Mouse (Mus musculus) brain, embryonic 14.5 days (tissue): Measurements from ENCODE around the gene Tspan5. TPM values are rescaled to one million over a fixed set of nuclear protein-coding genes. Genes with fewer than 3 reads are reported as not detected.

Experiments
- DNase-seq: peaks from one replicate; pipeline ENCODE4 v3.0.0-alpha.2; 2011; ENCODE audit warnings: low read depth
- CTCF ChIP-seq: fragments of 200-500 bp; IDR thresholded peaks from 2 replicates; pipeline ENCODE4 v1.5.1; 2012; ENCODE audit warnings: inconsistent platforms, mild to moderate bottlenecking, moderate library complexity, borderline replicate concordance; ENCODE audit not compliant: insufficient read depth, insufficient read length; ENCODE audit errors: extremely low read depth
- POLR2A ChIP-seq: fragments of 200-500 bp; IDR thresholded peaks from 2 replicates; pipeline ENCODE4 v1.6.1; 2012; ENCODE audit warnings: mild to moderate bottlenecking, inconsistent platforms, borderline replicate concordance; ENCODE audit not compliant: poor library complexity, insufficient read depth, insufficient read length, severe bottlenecking; ENCODE audit errors: extremely low read depth
- polyA plus RNA-seq: library from polyadenylated mRNA; depleted of rRNA; stranded (reverse); fragments of >200 nt; gene quantifications from 2 replicates; pipeline ENCODE4 v1.2.3, GENCODE M21; 2012

Tspan5 gene
- polyA plus RNA-seq, 1 experiment, result 109 TPM

DNA sequence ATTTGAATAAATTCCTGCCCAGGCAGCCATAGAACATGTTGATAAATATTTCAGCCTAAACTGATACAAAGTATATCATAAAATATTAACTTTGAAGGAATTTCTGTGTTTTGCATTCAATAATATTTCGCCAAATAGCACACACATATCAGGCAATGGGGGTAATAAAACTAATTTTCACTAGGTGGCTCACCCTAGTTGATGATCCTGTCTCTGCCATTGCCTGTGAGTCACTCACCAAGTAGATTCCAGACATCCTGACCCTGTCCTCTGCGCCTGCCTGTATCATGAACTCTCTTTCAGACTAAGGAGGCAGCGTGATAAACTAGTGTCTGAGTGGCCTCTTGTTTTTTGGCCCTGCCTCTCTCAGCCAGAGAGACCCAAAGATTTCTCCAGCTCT, 105.8 kb downstream of the Tspan5 start:
- TF ChIP-seq POLR2A, result no peak
- no peak for TF ChIP-seq CTCF
- no peak for DNase-seq

DNA sequence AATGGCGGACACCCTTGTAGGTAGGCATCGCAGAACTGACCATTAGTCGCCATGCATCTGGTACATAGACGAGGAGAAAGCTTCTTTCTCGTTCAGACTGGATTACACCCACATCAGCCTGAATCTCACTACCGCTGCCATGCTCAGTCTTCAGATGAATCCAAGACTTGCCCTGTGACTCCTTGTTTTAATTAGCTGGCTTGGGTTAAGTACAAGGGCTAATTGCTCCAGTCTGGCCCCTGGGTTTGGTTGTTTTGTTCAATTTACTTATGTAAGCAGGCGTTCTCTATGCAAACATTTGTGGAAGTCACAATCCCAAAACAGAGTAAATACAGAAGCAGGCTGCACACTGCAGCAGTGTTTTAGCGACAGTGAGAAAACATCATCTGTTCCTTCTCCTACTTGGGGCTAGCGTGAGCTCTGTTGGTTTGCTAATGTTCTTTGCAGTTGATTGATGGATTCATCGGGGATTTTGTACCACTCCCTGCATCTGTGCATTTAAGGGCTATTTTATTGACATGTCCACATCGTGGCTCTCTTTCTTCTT, 107.8 kb downstream of the Tspan5 start:
- TF ChIP-seq CTCF (no peak), POLR2A (no peak)
- peak; percentile 65 for DNase-seq

DNA sequence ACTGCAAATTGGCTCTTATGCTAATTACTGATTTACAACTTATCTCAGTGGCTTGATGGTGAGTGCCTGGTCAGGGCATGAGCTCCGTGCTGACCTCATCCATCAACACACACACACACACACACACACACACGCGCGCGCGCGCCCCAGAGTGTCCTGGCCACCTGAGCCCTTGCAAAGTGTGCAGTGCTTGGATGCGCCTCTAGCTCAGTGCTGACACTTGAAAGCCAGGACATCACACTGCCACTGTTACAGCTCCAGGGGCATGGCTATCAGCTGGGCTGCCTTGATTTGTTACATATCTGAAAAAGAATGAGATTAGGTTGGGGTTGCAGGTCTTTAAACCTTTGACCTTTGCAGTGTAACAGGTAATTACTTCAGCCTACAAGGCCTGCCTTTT, 109.9 kb downstream of the Tspan5 start:
- DNase-seq, result peak; percentile 44
- TF ChIP-seq CTCF (no peak), POLR2A (no peak)

DNA sequence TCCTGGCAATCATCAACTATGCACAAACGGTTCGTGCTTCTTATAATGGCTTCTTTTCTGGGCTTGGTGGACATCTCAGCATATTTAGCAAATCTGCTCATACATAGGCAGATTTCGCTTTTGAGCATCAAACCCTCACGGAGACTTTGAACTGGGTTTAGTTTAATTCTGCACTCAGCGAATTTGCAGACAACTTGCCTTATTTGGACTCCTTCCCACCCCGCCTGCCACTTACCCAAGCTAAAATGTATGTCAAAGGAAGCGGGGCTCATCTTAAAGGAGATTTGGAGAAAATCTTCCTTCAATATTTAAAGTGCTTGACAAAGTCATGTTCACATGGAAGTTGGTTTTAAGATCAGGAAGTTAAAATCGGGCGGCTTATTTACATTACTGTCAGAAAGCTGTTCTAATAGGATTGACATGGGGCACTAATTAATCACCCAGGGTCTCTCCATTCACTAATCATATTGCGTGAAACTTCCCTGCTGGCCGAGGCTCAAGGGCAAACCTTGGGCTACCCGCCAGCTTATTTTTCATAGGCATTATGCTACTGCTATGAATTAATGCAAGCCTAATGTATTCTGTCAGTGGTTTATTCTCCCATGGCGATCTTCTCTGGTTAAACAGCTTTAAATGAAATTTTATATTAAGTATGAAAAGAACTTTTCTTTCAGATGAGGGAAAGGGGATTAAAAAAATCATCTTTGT, 111.1 kb downstream of the Tspan5 start:
- TF ChIP-seq POLR2A (no peak), CTCF (no peak)
- peak; percentile 79 for DNase-seq

DNA sequence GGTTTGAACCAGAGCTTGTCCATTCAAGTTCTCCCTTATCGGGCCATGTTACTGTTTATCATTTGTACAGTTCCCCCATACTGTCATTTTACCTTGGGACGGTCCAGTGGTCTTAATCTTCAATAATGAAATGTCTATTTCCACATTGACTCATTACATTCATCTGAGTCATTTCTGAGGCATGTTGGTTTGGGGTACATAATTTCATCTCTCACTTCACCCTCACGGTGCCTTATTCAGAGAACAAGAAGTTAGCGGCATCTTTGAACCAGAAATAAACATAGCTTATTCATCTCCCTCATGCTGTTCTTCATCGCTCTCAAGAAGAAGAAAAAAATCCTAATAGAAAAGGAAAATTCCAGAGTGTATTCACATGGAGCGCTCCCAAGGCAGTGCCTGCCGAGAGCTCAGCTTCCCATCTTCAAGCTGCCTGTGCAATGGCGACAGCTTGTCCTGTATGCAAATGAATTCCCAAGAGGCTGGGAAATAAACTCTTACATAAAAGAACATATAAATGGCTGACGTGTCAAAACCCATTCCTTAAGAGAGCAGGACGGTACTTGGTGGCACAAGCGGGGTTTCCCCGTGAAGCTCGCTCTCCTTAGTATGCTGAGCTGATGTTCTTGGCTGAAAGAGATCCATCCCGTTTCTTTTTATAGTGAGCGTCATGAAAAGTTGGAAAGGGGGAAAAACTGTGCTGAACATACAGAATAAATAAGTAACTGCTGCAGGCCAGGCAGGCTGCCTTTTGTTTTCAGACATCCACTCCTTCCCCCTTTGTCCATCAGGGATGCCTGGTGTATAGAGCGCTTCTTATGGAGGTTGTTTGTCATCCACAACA, 112.2 kb downstream of the Tspan5 start:
- peak; percentile 89 for DNase-seq
- TF ChIP-seq POLR2A, result no peak

DNA sequence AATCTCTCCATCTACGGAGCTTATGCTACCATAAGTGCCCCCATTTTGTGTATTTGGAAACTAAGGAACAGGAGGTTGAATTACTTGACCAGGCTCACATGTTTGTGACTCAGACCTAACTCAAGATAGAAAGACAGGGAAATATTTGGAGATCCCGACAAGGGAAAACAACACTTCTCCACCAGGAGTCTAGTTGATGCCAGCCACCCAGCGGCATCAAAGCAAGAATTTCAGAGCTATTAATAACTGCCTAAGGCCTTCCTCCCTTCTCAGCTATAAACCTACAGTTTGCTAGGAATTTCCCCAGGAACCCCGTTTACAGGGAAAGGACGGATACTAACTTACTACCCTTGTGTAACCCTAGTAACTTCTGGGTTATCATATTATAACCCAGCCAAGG, 113.4 kb downstream of the Tspan5 start:
- TF ChIP-seq CTCF, result no peak
- TF ChIP-seq POLR2A, result no peak
- no peak for DNase-seq

DNA sequence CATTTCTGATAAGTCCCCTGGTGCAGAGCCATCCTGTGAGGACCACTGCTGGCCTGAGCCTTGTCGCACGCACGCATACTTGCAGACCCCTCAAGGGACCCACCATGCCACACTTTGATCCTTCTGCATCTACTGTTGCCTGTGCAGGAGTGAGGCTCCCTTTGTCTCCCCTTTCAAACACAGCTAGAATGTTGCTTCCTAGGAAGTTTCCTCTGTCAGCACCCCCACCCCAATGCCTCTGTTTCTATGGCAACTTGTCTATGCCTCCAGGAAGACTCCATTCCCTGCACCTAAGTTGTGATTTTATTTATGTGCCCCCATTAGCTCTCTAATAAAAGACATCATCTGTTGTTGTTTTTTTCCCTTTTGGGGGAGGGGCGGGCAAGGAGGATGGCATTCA, 115.0 kb downstream of the Tspan5 start:
- no peak for TF ChIP-seq CTCF
- TF ChIP-seq POLR2A, result no peak
- peak; percentile 80 for DNase-seq

DNA sequence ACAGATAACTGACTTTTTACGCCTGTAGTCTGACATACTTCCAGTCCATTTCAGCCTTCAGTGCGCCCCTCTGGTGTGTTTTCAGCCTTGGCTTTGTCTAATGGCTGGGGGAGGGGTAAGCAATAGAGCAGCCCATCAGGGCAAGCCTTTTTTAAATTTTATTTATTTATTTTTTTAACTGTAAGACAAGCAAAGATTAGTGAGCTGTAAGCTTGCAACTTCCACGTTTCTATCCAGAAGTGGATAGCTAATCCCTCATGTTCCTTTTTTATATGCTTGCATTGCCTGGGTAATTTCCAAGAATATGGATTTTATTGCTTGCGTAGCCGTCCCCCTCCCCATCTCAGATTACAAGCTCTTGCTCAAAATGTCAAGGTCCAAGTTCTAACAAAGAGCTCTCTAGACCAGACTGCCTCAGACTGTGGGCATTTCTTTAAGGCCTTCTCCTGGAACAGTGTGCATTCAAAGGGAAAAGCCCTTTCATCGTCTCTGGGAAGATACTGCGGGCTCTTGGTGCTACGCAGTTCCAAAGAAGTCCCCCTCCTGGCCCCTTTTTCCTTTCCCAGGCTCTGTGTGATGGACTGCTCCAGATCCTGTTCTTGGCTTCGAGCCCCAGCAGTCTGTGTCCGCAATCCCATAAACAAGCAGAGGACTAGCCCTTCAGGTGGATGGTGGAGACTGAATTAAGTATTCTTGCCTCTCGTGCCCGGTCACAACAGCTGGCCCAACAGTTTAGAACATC, 116.0 kb downstream of the Tspan5 start:
- DNase-seq, result peak; percentile 79

DNA sequence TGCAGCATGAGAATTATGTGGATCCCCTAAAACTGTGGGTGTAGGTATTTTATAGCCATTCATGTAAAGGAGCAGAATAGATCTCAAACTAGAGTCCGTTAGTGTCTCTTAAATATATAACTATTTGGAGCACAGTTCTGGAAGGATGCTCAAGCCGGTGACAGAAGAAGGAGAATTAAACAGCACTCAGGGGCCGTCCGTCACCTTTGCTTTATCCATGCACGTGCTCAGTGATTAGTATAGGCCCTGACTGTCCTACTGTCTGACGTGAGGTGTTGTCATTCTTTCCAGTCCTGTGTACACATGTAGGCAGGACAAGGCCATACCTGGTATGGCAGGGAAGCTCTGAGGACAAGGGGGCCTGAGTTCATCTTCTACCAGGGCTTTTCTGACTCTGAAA, 116.7 kb downstream of the Tspan5 start:
- TF ChIP-seq POLR2A (no peak), CTCF (no peak)
- no peak for DNase-seq

More for the DNA sequence above, 116.0 kb downstream of the Tspan5 start:
- TF ChIP-seq POLR2A, result no peak
- TF ChIP-seq CTCF, result no peak

DNA sequence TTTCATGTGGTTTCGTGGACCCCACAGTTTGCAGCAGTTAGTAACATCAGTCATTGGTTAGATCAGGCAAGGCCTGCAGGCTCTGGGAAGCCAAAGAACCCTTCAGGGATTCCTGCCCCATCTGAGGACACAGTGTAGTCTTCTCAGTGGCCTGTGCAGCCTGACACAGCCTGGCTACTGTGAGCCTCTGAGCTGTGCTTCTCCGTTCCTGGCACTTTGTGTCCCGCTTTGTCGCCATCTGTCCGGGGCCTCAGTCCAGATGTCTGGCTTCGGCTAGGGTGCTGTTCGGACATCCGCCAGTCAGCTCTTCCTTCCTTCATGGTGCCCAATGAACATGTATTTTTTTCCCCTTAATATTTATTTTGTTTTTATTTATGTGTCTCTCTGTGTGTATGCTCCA, 117.2 kb downstream of the Tspan5 start:
- DNase-seq, result peak; percentile 52
- no peak for TF ChIP-seq POLR2A
- TF ChIP-seq CTCF, result no peak

DNA sequence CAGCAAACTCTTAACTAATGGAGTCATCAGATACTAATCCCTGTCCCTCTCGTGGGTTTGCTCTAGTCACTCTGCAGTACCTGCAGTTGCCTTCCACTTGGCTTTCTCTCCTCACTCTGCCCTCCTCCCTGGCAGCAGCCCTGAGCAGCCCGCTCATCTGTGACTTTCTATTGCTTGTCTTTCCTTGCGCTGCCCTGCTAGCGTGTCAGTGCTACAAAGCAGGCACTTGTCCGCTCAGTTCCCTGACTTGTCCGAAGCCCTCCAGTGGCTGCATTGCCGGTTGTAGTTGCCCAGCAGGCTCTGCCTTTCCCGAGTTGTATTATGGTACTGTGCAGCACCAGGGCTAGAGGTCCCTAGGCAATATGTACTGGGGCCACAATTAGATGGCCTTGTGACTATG, 117.7 kb downstream of the Tspan5 start:
- TF ChIP-seq POLR2A (no peak), CTCF (no peak)
- DNase-seq, result peak; percentile 53

DNA sequence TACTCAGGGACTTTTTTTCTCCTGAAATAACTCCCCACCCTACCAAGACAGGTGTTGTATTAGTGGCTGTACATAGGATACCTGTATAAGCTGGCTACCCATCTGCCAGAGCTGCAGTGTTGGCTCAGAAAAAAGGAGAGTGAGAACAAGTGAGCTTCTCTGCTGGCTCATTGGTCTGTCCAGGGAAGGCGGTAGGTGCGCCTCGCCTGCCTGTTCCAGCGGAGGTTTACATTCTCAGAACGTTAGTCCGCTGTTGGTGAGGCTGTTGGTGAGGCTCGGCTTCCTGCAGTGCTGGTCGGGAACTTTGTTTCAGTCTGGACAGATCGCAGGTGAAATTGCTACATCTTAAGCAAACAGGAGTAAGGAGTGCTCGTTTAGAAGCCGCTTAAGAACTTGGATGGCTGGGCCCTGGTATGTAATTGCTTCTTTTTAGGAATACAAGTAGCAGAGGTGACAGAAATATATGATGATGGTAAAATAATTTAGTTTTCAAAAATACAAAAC, 118.3 kb downstream of the Tspan5 start:
- no peak for TF ChIP-seq CTCF
- no peak for TF ChIP-seq POLR2A
- peak; percentile 51 for DNase-seq
